Mouse (Mus musculus): Measurements from ENCODE around the gene Gm3618. TPM values are rescaled to one million over a fixed set of nuclear protein-coding genes. Genes with fewer than 3 reads are reported as not detected.
"Not testable (repeated sequence)": the region's sequence is repeated elsewhere in the genome, so short reads cannot be mapped to it uniquely, and the experiment has no call there.

The Gm3618 gene
- not detected for total RNA-seq (2021)
- long read RNA-seq: 0 reads

GRCm38 (mm10) chr14:6343578-6343977 is at the start of gene Gm3618:
Gene Gm3618 (minus strand): TSS chr14:6343678.
- not testable (repeated sequence) for DNase-seq (ENCODE audit: low spot score in 2 of 2)

- not testable (repeated sequence) for DNase-seq (ENCODE audit: low spot score in 2 of 2)
Observed at GRCm38 (mm10) chr14:6390219-6390618, 46.7 kb upstream of the Gm3618 start, which contains the start of gene Gm16440. Gene Gm16440 (minus strand): TSS chr14:6390319.

- not testable (repeated sequence) for DNase-seq (ENCODE audit: low spot score in 2 of 2)
Observed at GRCm38 (mm10) chr14:6304743-6305142, 38.7 kb downstream of the Gm3618 start, which contains the start of gene Gm21103. Gene Gm21103 (minus strand): TSS chr14:6304843.

GRCm38 (mm10) chr14:6286931-6287715 is 56.4 kb downstream of the Gm3618 start, which contains the start of gene Gm3411:
Gene Gm3411 (minus strand): TSS chr14:6287250.
- peak; percentile 53 to 61 for DNase-seq (ENCODE audit: low spot score in 2 of 2)

Other genes starting within 250 kb of the Gm3618 start
- gene Gm8206, start 249.7 kb downstream of the Gm3618 start, total RNA-seq (2021): under 1 TPM in 1 of 2 experiments, not detected in 1; 0.74 TPM
- gene Gm3468, start 235.0 kb downstream of the Gm3618 start, total RNA-seq (2021): 1 to 10 TPM; 1.8 to 2.3 TPM
- gene Gm3476, start 217.9 kb downstream of the Gm3618 start, total RNA-seq (2021): not detected
- gene Gm21560, start 124.4 kb downstream of the Gm3618 start, total RNA-seq (2021): 1 to 10 TPM; 1.5 to 2.8 TPM
- 1 to 10 TPM; 3.5 to 4.0 TPM for gene Gm3411, start 56.4 kb downstream of the Gm3618 start, total RNA-seq (2021)
- gene Gm21103, start 38.8 kb downstream of the Gm3618 start, total RNA-seq (2021): not detected
- gene Gm16440, start 46.6 kb upstream of the Gm3618 start, total RNA-seq (2021): not detected
- 1 to 10 TPM in 1 of 2 experiments, not detected in 1; 6.8 TPM for gene Gm3591, start 68.8 kb upstream of the Gm3618 start, total RNA-seq (2021)
- not detected for gene Gm3594, start 100.9 kb upstream of the Gm3618 start, total RNA-seq (2021)
- not detected for gene Gm8356, start 193.6 kb upstream of the Gm3618 start, total RNA-seq (2021)
- under 1 TPM in 1 of 2 experiments, not detected in 1; 0.40 TPM for gene Gm3629, start 246.9 kb upstream of the Gm3618 start, total RNA-seq (2021)